In the genomic region with DNA sequence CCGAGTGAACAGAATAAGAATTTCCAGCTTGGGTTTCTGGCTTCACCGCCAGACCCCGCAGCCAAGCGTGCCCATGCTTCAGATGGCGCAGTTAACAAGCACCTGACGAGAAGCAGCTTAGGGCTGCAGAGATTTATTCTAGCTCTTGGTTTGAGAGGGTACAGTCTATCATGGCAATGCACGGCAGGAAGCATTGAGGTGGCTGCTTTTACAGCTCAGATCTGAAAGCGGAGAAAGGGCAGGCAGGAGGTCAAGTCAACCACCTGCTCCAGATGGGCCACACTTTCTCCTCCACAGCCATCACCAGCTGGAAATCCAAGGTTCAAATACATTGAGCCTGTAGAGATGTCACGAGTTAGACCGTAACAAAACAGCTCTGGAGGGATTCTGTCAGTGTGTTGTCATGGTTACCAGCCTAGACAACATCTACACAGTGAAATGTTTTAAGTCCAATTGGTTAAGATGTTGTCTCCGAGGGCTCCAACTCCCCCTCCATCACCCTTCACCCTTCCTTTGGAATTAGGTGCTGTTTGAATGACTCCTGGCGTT, we compare ENCODE assay signal across 24 mouse cellular contexts.
DNase-seq lines count a peak whose midpoint lies in the region; ATAC-seq and TF ChIP-seq lines count a peak whose summit lies in the region.
"Had no signal": no experiment of that assay in that cellular context is flagged by ENCODE, and none has a peak within 500 bp of the region (broad histone marks: within the 10 kb centered on the region; RNA-seq: fewer than 3 reads in every experiment).

No protein-coding gene starts in this region.

- no peak overlapping the region for H3K4me3 ChIP-seq in hindbrain, embryonic 16.5 days (ENCODE audit: low read length)
- no peak overlapping the region for H3K4me3 ChIP-seq in hindbrain, embryonic 10.5 days
- no peak overlapping the region for H3K4me3 ChIP-seq in midbrain, embryonic 15.5 days
- H3K4me3 ChIP-seq in thymus, adult 2 months (ENCODE audit: control insufficient read depth, insufficient read depth, low read length): no peak overlapping the region
- H3K4me3 ChIP-seq: embryonic facial prominence, embryonic 10.5 days; forebrain, embryonic 13.5 days; limb, embryonic 13.5 days; liver, embryonic 13.5 days had no signal

- H3K4me2 ChIP-seq in hindbrain, embryonic 16.5 days (ENCODE audit: low read length): no peak overlapping the region
- no peak overlapping the region for H3K4me2 ChIP-seq in midbrain, embryonic 15.5 days
- H3K4me2 ChIP-seq: forebrain, embryonic 13.5 days; heart, embryonic 11.5 days; limb, embryonic 13.5 days; liver, embryonic 13.5 days; lung, embryonic 14.5 days had no signal

- no peak overlapping the region; the same call in 1 of the 2 replicates for H3K27ac ChIP-seq in hindbrain, embryonic 16.5 days (ENCODE audit: low read depth, low read length)
- no peak overlapping the region for H3K27ac ChIP-seq in hindbrain, embryonic 10.5 days
- H3K27ac ChIP-seq in midbrain, embryonic 15.5 days: 0 out of 2 replicates have a peak overlapping the region, but pooled peaks have one; percentile 34
- H3K27ac ChIP-seq in thymus, adult 2 months (ENCODE audit: control insufficient read depth, insufficient read depth, low read length): no peak overlapping the region
- H3K27ac ChIP-seq: embryonic facial prominence, embryonic 10.5 days; forebrain, embryonic 13.5 days; kidney, postnatal 0 days; limb, embryonic 13.5 days; liver, embryonic 13.5 days had no signal

- peak; percentile 35 for DNase-seq in embryo, embryonic 10 days (ENCODE audit: low spot score)
- DNase-seq in embryo, embryonic 9.5 days (ENCODE audit: extremely low spot score): no peak
- no peak for DNase-seq in hindbrain, embryonic 10.5 days (ENCODE audit: low spot score)
- DNase-seq in brain, embryonic 14.5 days (ENCODE audit: low read depth): peak; percentile 69
- no peak for DNase-seq in thymus, postnatal 14 days
- DNase-seq in thymus, adult 2 months: no peak
- DNase-seq: adrenal gland, postnatal 10 days; cerebellum, adult 11-12 months; cerebellum, postnatal 14 days; gastrocnemius, postnatal 25 days; heart, postnatal 14 days; kidney, adult 18-20 months; liver, embryonic 13.5 days; lung, embryonic 14.5 days; lung, postnatal 36 days had no signal

- TF ChIP-seq POLR2A in brain, embryonic 14.5 days (IDR thresholded peaks at IDR 0.05; ENCODE audit: borderline replicate concordance, extremely low read depth, insufficient read depth, insufficient read length, poor library complexity, severe bottlenecking): no peak
- no peak for TF ChIP-seq POLR2A in thymus, adult 2 months (IDR thresholded peaks at IDR 0.05; ENCODE audit: control insufficient read depth, extremely low read depth, insufficient read depth, low read length, poor library complexity)

- H3K9ac ChIP-seq in hindbrain, embryonic 16.5 days (ENCODE audit: low read depth, low read length): no peak overlapping the region
- no peak overlapping the region for H3K9ac ChIP-seq in midbrain, embryonic 15.5 days
- H3K9ac ChIP-seq: forebrain, embryonic 13.5 days; limb, embryonic 13.5 days; liver, embryonic 13.5 days; lung, embryonic 14.5 days had no signal

- no peaks in the 10 kb centered on the region for H3K9me3 ChIP-seq in hindbrain, embryonic 16.5 days (ENCODE audit: control insufficient read depth, low read length)
- H3K9me3 ChIP-seq in hindbrain, embryonic 10.5 days: no peaks in the 10 kb centered on the region
- H3K9me3 ChIP-seq in midbrain, embryonic 15.5 days: no peaks in the 10 kb centered on the region
- H3K9me3 ChIP-seq: forebrain, embryonic 13.5 days; liver, embryonic 13.5 days had no signal

- H3K27me3 ChIP-seq in hindbrain, embryonic 16.5 days (replicated peaks; ENCODE audit: control insufficient read depth, insufficient read depth, low read length): no peaks in the 10 kb centered on the region
- H3K27me3 ChIP-seq in hindbrain, embryonic 10.5 days (ENCODE audit: insufficient read depth, poor library complexity, severe bottlenecking): no peaks in the 10 kb centered on the region
- H3K27me3 ChIP-seq in midbrain, embryonic 15.5 days (replicated peaks): no peaks in the 10 kb centered on the region
- no peaks in the 10 kb centered on the region for H3K27me3 ChIP-seq in thymus, adult 2 months (ENCODE audit: control insufficient read depth, insufficient read depth, low read length)
- H3K27me3 ChIP-seq: forebrain, embryonic 13.5 days; limb, embryonic 13.5 days; liver, embryonic 13.5 days had no signal

- TF ChIP-seq CTCF in brain, embryonic 14.5 days (IDR thresholded peaks at IDR 0.05; ENCODE audit: borderline replicate concordance, extremely low read depth, insufficient read depth, insufficient read length): no peak
- TF ChIP-seq CTCF in thymus, adult 2 months (IDR thresholded peaks at IDR 0.05; ENCODE audit: borderline replicate concordance, control insufficient read depth, extremely low read depth, insufficient read depth, low read length, poor library complexity): no peak

- 51% methylated on average over 12 of the region's 12 CpGs for WGBS in hindbrain, embryonic 16.5 days
- 79% methylated on average over 12 of the region's 12 CpGs for WGBS in hindbrain, embryonic 10.5 days
- 63% methylated on average over 12 of the region's 12 CpGs for WGBS in midbrain, embryonic 15.5 days
- WGBS in thymus, adult 2 months: 90% methylated on average over 12 of the region's 12 CpGs

- peak; percentile 61 for ATAC-seq in hindbrain, embryonic 16.5 days
- ATAC-seq in midbrain, embryonic 15.5 days (replicated peaks): 0 out of 2 replicates have a peak, but pooled peaks have one; percentile 58
- ATAC-seq: activated CD4-positive, CD25-positive, alpha-beta regulatory T cell, adult 4 months; forebrain, embryonic 13.5 days; Patski had no signal

- H3K36me3 ChIP-seq in hindbrain, embryonic 16.5 days (ENCODE audit: control insufficient read depth, insufficient read depth, low read length): no peaks in the 10 kb centered on the region
- H3K36me3 ChIP-seq in hindbrain, embryonic 10.5 days: no peaks in the 10 kb centered on the region
- H3K36me3 ChIP-seq in midbrain, embryonic 15.5 days (replicated peaks): no peaks in the 10 kb centered on the region
- H3K36me3 ChIP-seq in thymus, adult 2 months (ENCODE audit: control insufficient read depth, insufficient read depth, low read length): no peaks in the 10 kb centered on the region
- H3K36me3 ChIP-seq: embryonic facial prominence, embryonic 10.5 days; limb, embryonic 13.5 days; liver, embryonic 13.5 days had no signal

- H3K4me1 ChIP-seq in hindbrain, embryonic 16.5 days (ENCODE audit: control insufficient read depth, insufficient read depth, low read depth, low read length): no peaks in the 10 kb centered on the region
- H3K4me1 ChIP-seq in hindbrain, embryonic 10.5 days (replicated peaks): peaks cover 8% of the 10 kb centered on the region
- H3K4me1 ChIP-seq in midbrain, embryonic 15.5 days: peaks cover 11% of the 10 kb centered on the region
- no peaks in the 10 kb centered on the region for H3K4me1 ChIP-seq in thymus, adult 2 months (replicated peaks; ENCODE audit: control insufficient read depth, insufficient read depth, low read length)
- H3K4me1 ChIP-seq: embryonic facial prominence, embryonic 10.5 days; forebrain, embryonic 13.5 days; liver, embryonic 13.5 days had no signal

Comparison
In these comparisons a context has a peak if more than half of its experiments do, and no peak if none do; other contexts are left out.
1. DNase-seq: peak in embryo, embryonic 10 days (single experiment) and brain, embryonic 14.5 days (single experiment); none in embryo, embryonic 9.5 days (single experiment), hindbrain, embryonic 10.5 days (single experiment), thymus, postnatal 14 days (single experiment) and thymus, adult 2 months (single experiment).